Mouse (Mus musculus) kidney, adult 2 months (tissue): ENCODE measurements around the gene Hcn3.

Source experiments
- CTCF ChIP-seq: fragments of 200-500 bp; conservative IDR thresholded peaks from 2 replicates; pipeline ENCODE4 v1.5.1; 2011; ENCODE audit warnings: low read depth, mild to moderate bottlenecking, control low read depth, low read length, moderate library complexity, mixed read lengths; ENCODE audit not compliant: insufficient read depth, insufficient read length
- POLR2A ChIP-seq: fragments of 200-500 bp; IDR thresholded peaks from one replicate; pipeline ENCODE4 v1.6.1; 2011; ENCODE audit warnings: low read depth, low read length, control low read depth

DNA sequence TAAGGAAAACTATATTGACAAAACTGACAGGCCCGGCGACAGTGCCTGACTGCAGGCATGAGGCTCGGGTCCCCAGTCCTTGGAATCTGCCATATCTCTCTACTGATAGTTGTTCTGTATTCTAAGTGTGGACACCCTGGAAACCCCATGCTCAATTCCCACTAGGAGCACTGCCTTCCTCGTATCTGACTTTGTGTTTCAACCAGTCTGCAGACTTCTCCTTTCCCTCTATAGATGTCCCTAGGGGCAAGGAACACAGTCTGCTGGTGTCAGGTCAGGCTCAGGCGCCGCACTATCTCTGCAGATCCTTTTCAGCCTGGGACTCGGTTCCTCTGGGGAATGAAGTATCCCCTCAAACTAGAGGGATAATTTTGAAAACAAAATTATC lies 26.9 kb downstream of the Hcn3 start:
- no peak for TF ChIP-seq CTCF
- no peak for TF ChIP-seq POLR2A
